Mouse (Mus musculus) left cerebral cortex, adult 8-10 months (tissue): Measurements from ENCODE around the gene Pcna. TPM values are rescaled to one million over a fixed set of nuclear protein-coding genes. Genes with fewer than 3 reads are reported as not detected.
"Not testable (repeated sequence)": the region's sequence is repeated elsewhere in the genome, so short reads cannot be mapped to it uniquely, and the experiment has no call there.

Experiments
- DNase-seq, 2 experiments: peaks; one replicate each; pipeline ENCODE4 v3.0.0; 2022; ENCODE audit warnings: low spot score in 2 of 2
- total RNA-seq, 4 experiments: library from RNA; stranded (reverse); gene quantifications; 2 replicates each; pipeline ENCODE4 v1.2.4; 2022

The Pcna gene
- 10 to 100 TPM; 51.4 to 59.2 (median 53.9) TPM for total RNA-seq

GRCm38 (mm10) chr2:132252542-132253528 is at the start of gene Pcna:
TSS of gene Pcna (minus strand) at chr2:132253314.
- peak; percentile 93 to 97 for DNase-seq

GRCm38 (mm10) chr2:132301436-132301835 is 48.3 kb upstream of the Pcna start:
- DNase-seq: no peak

- DNase-seq: no peak
Measured at GRCm38 (mm10) chr2:132298250-132298649, 45.1 kb upstream of the Pcna start.

DNA sequence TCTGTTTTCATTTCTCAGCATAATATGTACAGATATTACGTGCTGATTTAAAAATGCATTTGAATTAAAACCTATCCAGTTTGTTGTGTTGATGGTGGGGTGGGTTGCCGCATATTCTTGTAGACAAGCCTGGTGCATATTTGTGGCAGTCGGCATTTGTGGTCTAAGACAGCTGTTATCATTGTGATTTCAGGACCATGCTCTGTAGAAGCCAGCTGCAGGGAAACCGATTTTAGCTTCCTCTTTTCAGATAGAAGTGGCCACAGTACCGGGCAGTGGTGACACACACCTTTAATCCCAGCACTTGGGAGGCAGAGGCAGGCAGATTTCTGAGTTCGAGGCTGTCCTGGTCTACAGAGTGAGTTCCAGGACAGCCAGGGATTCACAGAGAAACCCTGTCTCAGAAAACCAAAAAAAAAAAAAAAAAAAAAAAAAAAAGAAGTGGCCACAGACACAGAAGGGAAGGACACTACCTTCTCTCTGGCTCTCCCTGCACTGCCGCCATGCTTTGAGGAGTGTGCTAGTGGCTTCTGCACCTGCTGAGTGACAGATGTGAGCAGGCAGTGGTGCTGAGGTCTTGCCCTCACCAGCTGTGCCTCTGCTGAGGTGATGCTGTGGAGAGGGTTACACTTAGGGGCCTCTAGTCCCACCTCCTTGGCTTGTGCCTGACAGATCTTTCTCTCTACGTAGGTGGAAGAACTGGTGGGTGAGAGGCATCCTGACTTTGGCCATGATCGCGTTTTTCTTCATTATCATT is 40.8 kb upstream of the Pcna start:
- no peak for DNase-seq

GRCm38 (mm10) chr2:132292083-132292482 is 39.0 kb upstream of the Pcna start:
- DNase-seq: peak in 1 of 2 experiments; percentile 66

GRCm38 (mm10) chr2:132291265-132291664 is 38.2 kb upstream of the Pcna start:
- no peak for DNase-seq

GRCm38 (mm10) chr2:132290808-132291207 is 37.7 kb upstream of the Pcna start:
- DNase-seq: no peak

DNA sequence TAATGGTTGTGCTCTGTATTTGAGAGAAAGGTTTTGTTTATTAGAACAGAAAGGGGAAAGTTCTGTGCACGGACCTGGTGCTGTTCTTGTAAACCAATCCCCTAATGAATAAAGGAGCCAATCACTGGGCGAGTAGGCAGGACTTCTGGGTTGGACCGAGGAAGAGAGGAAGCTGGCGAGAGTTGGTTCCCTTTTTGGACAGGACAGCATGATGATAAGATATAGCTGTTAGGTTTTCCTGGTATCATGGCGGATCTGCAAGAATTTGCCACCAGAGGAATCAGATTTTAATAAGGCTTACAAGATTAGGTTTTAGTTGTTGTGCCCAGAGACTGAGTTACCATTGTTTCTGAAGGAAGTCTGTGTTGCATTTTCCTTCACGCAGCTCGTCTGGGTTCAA is 36.1 kb upstream of the Pcna start:
- DNase-seq: not testable (repeated sequence)

GRCm38 (mm10) chr2:132286376-132287076 is 33.4 kb upstream of the Pcna start:
- DNase-seq: no peak

DNA sequence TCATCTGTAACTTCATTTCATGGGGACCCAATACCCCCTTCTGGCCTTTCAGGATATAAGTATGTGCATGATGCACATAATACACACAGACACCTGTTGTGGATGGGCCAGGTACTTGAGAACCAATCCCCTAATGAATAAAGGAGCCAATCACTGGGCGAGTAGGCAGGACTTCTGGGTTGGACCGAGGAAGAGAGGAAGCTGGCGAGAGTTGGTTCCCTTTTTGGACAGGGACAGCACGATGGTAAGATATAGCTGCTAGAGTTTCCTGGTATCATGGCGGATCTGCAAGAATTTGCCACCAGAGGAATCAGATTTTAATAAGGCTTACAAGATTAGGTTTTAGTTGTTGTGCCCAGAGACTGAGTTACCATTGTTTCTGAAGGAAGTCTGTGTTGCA is 32.6 kb upstream of the Pcna start:
- not testable (repeated sequence) for DNase-seq

DNA sequence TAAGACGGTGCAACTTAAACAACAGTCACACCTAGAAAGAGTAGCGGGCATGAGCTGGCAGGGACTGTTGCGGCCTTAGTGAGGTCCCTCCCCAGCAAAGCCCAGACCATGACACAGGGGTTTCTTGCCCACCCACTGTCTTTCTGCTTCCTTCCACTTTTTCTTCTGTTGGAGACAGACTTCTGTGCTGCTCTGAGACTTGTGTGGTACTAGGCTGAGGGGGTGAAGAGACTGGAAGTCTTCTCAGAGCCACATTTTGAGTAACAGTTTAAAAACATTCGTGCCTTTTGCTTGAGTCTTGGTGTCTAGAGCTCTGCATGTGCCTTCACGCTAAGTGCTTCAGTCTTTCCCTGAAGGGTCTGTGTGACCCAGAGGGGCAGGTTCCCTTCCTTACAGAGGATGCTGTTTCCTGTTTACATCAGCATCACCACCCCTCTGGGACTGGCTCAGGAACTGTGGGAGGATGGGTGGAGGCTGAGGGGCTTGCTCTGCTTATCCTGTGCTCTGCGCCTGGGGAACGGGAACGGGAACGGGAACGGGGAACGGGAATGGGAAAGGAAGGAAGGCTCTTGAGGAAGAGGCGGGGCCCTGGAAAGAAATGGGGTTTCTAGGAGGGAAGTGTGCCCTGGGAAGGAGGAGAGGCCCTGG is 31.5 kb upstream of the Pcna start:
- no peak for DNase-seq

DNA sequence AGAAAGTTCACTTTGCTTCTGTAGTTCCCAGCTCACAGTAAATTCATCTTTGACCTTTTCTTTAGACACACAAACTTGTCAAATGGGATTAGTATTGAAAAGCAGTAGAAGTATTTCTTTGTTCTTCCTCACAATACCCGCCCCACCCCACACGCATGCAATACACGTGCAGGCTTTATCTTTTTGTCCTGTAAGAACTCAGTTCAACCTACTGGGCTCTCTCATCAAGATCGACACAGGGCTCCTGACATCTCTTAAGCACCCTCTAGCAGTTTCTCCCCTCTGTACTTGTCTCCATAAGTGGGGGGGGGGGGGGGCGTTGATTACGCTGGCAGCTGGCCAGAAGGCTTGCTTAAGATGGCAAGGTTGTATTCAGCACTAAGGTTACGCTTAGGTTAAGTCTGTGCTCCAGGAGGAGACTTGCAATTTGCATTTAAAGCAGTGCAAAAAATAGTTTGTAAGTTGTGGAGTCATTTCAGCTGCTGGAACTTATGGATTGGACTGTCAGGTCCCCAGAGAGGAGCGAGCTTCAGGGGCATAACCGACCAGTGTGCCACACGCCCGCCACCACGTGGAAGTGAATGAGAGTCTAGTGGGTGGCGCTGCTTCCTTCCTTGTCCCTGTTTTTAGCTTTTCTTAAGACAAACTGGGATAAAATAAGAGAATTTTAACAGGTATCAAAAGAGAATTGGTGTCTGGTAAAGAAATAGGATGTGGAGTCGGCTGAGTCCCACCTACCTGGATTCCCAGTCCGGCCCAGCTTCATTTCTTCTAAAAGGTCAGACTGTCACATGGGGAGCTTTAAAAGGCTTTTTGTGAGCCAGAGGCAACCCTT is 30.3 kb upstream of the Pcna start:
- DNase-seq: no peak

DNA sequence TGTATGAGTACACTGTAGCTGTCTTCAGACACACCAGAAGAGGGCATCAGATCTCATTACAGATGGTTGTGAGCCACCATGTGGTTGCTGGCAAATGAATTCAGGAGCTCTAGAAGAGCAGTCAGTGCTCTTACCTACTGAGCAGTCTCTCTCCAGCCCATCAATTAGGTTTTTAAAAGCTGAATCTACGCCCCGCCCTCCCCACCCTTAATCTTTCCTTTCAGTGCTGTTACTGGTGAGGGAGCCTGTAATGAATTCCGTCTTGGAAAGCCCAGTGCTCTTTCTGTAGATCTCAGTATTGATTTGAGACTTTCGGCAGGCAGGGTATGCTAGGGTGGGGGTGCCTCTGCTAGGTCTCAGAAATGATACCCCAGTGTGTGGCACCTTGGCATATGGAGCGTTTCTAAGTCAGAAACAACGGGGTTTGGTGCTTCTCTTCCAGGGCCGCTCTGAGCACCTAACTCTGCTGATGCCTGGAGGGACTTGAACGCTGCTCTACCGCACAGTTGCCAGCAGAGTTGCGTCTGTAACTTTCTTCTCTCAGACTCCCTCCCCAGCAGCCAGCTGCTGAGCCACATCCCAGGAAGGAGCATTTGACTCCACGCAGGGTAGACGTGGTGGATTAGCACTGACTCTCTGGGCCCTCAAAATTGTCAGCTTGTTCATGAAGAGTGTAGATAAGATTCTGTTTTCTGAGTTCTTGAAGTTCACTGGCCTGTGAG is 29.5 kb upstream of the Pcna start:
- DNase-seq: no peak

DNA sequence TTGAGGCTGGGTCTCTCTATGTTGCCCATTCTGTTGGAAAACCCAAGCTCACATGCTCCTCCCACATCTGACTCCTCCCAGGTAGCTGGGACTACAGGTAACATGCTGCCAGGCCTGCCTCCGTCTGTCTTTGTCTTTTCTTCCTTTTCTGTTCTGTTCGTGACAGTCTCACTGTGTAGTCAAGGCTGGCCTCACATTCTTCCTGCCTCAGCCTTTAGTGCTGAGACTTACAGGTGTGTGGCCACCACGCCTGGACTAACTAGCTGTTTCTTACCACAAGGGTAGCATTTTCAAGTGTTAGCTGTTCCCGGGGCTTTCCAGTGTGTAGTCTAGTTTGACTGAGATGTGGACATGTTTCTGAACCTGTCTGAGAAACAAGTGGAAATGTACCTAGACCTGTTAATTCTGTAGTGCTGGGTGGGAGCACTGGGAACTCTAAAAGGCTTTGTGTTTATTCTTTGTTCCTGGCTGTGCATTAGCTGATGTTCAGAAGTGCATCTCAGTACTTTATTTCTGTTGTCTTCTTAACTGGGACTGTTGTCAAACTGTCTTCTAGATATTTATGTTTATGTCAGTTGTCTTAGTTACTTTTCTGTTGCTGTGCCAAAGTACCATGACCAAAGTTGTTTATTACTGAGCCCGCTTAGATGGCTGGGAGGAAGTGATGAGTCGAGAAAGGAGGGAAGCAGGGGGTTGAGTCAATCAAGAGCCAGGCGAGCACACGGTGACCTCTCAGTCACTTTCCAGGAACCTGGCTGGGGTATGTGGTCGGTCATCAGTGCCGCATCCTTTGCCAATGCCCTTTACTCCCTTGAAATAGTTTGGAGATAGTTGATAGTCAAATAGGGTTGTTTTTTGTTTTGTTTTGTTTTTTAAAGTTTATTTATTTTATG is 28.7 kb upstream of the Pcna start:
- no peak for DNase-seq

GRCm38 (mm10) chr2:132280518-132281120 is 27.5 kb upstream of the Pcna start:
- no peak for DNase-seq

DNA sequence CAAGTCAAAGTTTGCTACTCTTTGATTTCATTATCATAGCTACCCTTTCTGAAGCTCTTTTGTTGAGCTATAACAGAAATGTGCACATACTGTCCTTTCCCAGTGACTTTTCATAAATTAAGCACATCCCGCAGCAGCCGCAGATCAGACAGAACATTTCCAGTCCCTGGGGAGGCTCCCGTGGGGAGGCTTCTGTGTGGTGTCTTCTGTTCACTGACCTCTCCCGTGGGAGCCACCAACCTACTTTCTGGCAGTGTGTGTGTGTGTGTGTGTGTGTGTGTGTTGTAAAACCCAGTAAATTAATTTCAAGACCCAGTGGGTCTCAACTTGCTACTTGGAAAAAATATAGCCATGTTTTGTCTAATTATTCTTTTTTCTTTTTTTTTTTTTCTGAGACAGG is 26.9 kb upstream of the Pcna start:
- DNase-seq: no peak

GRCm38 (mm10) chr2:132279336-132279882 is 26.3 kb upstream of the Pcna start:
- DNase-seq: no peak
